Mouse (Mus musculus): ENCODE results near the gene Lamc2. TPM values are rescaled to one million over a fixed set of nuclear protein-coding genes. Genes with fewer than 3 reads are reported as not detected.

The Lamc2 gene
- total RNA-seq, 2 experiments from 2014 or later: 2.5 to 12.3 TPM

DNA sequence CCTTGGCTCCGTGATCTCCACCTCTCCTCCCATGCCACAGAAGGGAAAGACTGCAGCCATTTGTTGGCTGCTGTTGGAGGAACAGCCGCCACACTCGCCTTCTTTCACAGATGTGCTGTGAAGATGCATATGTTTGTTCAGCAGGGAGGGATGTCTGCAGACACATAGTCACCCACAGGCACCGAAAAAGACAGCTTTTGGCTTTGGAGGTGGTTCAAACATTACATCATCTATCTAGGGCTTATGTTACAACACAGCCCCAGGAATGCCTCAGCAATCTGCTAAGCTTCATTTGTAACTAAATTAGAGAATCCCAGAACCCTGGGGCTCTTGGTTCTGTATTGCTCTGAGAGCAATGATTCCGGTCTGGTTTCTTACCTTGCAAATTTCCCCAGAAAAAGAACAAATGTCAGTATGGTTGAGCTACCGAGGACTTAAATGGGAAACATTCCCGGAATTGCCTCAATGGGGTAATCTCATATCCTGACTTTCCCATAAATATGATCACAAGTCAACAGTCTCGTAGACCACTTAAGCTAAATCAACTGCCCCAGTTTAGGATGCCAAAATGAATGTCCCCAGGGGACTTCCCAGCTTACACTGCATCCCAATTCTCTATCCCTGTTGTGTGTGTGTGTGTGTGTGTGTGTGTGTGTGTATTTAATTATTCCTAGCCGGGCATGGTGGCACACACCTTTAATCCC, 5.5 kb downstream of the Lamc2 start:
- DNase-seq (ENCODE audit: low spot score in 2 of 2): no peak

DNA sequence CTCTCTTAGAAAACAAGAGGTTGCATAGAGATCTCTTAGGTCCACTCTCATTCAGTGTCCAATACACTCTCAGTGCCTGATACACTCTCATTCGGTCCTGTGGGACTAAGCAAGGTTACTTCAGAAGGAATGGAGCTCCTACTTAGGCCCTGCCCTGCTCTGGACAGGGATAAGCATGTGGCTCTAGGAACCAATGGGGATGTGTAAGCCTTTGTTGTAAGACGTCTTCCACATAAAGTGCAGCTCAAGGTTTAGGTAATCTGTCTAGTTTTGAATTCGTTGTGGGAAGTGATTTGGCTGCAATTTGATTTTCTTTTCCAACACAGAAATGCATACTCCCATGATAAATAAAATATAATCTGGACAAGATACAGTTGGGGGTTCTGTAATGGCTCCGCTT, 6.1 kb downstream of the Lamc2 start:
- no peak for DNase-seq (ENCODE audit: low spot score in 2 of 2)

DNA sequence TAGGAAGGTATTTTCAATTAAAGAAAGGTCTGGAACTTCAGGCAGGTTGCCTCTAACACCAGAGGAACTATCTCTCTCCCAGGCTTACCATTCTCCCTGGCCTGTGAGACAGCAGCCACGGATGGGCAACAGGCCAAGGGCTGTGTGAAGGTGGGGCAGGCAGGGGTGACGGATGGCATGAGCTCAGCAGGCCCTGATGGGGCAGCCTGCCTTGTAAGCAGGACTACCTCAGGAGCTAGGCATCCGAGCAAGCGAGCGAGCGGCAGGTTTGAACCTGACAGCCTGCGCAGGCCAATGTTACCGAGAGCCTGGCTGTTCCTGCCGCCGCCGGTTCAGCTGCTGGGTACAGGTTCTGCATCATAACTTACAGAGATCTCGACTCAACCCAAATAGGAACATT, 11.4 kb downstream of the Lamc2 start:
- peak; percentile 43 to 57 for DNase-seq (ENCODE audit: low spot score in 2 of 2)

DNA sequence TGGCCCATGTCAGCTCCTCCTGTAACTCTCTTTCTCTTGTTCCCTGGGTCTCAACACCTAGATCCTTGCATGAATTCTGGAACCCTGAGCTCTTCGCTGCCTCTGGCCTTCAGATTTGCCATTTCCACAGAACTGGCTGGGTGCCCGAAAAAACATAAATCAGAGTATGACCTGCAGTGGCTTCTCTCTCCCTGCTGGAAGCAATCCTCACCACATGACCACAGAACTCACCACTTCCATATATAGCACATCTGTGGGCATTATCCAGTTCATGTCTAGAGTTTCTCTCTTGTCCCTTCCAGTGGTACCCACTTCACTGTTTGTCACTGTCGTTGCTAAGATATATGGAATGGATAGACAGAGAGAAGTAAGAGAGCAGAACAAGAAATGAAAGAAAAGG, 13.0 kb downstream of the Lamc2 start:
- DNase-seq (ENCODE audit: low spot score in 2 of 2): peak in 1 of 2 experiments; percentile 50

DNA sequence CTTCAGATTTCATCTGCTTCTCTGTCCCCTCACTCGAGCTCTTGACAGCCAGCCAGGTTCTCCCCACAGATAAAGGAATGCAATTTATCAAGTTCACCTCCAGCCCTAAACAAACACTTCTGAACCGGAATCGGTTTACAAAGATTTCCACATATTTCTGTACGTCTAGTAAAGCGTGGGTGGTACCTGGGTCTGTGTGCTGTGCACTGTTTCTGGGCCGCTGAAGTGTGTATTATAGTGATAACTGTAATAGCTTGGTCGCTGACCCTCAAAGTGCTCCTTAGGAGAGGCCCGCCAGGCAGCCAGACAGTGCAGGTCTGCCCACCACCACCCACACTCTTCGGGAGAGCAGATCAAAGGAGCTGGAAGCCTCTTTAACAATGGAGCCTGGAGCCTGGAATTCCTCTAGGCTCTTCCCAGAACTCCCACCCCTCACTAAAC, 13.9 kb downstream of the Lamc2 start:
- DNase-seq (ENCODE audit: low spot score in 2 of 2): no peak

DNA sequence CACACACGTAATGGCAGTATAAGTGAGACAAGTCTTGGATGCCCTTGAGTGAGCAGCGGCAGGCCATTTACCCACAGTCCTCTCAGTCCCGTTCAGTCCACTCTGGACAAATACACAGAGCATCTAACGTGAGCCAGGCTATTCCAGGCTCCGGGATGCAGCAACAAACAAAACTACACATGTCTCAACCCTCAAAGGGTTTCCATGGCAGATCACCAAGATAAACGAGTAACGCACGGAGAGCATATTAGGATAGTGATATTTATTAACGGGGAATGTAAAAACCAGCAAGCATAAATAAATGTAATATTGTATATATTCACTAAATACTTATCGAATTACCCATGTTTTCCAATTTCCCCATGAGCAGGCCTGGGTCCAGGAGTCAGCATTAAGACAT, 15.2 kb downstream of the Lamc2 start:
- no peak for DNase-seq (ENCODE audit: low spot score in 2 of 2)

DNA sequence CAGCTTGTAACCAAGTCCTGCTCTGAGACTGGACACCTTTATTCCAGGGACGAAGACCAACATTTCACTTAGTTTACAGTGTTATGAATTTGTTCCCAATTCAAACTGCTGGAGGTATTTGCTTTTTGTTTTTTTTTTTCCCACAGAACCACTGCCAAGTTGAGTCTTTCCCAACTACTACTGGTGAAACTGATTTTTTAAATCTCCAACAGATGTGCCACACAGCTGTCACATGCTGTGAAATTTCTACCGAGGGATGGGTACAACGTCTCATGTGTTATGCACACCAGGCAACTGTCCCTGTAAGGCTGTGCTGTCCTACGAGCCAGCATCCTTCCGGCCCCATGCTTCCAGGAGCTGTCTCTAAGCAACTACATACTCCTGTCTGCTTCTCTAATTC, 18.0 kb downstream of the Lamc2 start:
- no peak for DNase-seq (ENCODE audit: low spot score in 2 of 2)

DNA sequence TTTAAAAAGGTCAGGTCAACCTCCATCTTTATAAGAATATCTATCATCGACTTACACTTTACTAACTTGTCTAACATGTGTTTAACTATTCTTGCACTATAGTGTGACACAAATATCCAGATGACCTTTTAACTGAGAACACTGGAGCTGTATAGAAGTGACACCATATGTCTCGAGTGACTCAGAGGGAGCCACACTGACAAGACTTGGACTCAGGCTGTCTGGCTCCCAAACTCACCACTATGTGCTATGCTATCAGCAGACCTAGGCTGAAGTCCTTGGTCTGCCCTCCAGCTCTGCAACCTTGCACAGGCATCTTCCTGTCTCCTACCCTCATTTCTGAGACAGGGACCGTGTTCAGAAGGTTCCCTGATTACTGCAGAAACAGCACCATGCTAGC, 22.4 kb downstream of the Lamc2 start:
- no peak for DNase-seq (ENCODE audit: low spot score in 2 of 2)

DNA sequence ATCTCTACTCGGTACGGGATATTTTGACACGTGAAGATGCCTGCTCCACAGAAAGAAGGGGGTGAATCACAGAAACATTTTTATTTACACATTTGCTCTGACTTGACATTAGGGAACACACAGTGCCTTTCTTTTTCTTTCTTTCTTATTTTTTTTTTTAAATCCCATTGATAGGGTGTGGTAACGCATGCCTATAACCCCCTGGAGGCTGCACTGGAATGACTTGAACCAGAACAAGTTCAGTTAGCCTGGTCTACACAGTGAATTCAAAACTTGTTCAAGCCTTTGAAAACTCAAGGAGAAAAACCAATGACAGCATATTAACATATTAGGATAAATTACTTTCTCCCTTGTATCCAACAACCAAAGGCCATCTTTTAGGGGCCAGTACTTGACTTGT, 27.1 kb downstream of the Lamc2 start:
- no peak for DNase-seq (ENCODE audit: low spot score in 2 of 2)

DNA sequence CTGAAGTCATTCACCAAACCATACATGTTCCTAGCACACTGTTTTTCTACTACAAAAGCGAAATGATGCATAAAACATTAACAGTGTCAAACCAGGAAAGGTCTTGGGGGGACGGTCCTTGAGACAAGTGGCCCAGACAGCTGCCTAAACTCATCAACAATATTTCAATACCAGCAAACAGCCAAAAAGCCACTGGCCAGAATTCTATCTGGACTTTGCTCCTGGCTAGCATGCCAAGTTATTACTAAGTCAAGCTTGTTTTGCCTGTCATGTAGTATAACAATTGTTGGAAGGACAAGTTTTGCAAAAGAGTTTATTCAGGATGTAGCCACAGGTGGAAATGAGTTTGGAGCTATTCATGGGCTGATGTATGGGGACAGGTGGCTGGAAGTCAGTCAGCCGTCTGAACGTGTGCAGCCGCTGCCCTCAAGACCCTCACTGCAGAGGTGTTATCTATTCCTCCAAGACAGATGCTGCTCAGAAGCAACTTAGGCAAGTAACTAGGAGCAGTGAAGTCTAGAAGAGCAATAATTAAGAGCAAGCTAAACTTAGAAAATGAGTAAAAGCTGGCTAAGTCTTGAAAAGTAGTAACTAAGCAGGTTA, 29.1 kb downstream of the Lamc2 start:
- DNase-seq (ENCODE audit: low spot score in 2 of 2): no peak

DNA sequence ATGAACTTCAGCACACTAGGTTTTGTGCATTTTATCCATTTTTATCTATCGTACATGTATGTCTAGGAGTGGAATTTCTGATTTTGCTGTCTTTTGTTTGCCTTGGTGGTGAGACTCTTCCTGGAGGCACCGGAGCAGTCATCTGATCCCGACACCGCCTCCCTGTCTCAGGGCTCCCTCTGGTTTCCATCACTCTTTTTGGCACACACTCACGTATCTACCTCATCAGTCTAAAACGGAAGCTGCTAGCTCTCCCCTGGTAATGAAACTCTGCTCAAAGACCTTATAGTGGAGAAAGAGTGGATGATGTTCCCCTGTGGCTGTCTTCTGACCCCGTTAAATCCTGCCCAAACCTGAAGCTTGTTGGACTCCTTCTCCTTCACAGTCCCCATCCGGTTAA, 30.9 kb downstream of the Lamc2 start:
- DNase-seq (ENCODE audit: low spot score in 2 of 2): no peak

DNA sequence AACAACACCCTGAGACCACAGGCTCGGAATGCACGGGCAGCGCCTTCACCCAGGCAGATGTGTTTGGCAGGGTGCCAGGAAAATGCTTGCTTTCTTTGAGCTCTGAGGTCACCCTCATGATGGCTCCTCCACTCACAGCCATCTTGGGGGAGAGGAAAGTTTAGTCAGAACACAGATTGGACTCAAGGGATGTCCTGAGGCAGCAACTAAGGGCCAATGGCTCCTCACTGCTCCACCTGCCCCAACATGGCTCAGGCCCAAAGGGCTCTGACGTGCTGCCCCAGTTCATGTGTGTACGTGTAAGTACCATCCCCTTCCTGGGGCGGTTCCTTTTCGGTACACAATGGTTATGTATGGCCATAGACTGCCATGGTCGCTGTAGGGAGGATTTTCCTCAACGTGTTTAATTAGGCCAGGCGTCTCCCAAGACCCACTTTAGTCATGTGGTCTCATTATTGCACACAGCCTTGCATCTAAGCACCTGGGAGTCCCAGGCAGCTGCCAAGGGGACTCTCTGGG, 32.6 kb downstream of the Lamc2 start:
- no peak for DNase-seq (ENCODE audit: low spot score in 2 of 2)

DNA sequence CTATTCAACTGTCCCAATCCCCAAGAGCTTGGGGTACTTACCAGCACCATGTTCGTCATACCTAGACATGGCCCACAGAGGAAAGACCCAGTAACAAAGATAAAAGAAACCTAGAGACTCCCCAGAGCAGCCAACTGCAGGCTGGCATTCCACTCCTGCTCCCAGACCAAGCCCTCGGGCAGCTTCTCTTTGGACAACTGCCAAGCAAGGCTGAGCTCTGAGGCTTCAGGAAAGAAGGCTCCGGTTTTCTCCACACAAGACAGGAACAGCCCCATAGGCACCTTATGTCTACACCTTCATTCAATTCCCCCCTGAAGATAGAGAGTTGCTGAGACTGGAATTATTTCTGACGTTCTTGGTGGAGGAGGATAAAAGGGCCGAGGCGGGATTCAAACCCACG, 33.7 kb downstream of the Lamc2 start:
- no peak for DNase-seq (ENCODE audit: low spot score in 2 of 2)

DNA sequence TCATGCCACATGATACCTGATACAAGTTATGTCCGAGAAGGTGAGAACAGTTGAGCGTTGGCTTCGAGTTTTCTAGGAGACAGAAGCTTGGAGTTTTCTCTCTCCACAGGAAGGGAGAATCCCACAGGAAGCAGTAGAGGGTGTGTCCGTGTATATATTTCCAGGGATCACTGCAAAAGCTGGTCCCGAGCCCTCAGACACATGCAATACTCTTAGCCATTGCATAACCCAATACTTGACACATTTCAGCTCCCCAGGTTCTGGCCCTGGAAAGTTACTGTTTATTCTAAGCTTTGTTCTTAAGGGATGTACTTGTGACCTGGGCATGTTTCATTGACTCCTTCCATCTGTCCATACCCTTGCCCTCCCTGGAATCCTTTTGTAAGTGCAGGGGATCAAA, 40.5 kb downstream of the Lamc2 start:
- DNase-seq (ENCODE audit: low spot score in 2 of 2): no peak

DNA sequence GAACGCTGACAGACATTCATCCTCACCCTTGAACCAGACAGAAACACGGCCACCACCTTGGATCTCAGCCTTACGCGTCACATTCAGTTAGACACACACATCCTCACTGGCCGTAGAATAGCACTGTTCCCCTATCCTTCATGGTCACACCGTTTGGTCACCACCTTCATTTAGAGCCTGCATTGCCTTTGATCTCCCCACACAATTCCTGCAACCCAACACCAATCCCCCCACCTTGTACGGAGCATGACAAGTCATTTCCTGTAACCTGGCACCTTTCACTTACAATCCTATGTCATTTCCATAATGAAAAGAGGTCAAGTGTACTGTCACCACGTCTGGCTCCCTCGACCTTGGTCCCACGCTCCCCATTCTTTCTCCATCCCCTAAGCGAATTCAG, 42.2 kb downstream of the Lamc2 start:
- no peak for DNase-seq (ENCODE audit: low spot score in 2 of 2)

DNA sequence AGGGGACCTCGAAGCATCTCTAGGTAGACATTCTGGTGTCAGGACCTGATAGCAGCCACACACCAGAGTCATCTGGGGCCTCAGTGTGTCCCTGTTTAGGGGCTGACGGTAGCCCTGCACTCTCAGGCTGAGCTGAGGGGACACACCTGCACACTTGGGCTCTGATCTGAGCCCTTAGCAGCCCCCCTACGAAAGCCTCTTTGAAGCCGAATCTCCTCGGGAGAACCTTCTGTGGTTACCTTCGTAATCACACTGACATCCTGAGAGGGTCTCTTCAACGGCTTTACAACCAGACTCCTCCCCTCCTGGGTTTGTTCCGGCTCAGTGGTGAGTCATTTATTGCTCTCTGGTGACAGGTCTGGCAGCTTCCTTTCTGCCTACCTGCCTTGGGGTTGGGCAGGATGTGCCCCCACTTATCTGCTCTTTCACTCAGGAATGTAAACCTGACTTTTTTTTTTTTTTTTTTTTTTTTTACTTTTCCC, 45.5 kb downstream of the Lamc2 start:
- no peak for DNase-seq (ENCODE audit: low spot score in 2 of 2)

DNA sequence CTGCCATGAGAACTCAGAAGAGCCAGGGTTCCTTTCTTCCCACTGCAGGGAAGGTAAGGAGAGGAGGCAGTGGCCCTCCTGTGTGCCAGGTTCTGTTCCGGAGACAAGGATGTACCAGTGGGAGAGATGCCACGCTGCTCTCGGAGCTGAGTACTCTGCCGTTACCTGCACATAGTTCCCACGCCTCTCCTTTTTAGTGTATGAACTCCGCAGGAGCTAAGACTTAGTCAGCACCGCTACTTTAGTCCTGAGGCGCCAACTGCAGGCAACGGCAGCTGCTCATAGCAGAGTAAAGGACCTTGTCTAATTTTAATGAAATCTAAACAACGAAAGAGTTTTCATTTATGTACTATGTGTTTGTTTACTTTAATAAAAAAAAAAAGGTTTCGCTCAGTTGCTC, 46.0 kb downstream of the Lamc2 start:
- no peak for DNase-seq (ENCODE audit: low spot score in 2 of 2)

DNA sequence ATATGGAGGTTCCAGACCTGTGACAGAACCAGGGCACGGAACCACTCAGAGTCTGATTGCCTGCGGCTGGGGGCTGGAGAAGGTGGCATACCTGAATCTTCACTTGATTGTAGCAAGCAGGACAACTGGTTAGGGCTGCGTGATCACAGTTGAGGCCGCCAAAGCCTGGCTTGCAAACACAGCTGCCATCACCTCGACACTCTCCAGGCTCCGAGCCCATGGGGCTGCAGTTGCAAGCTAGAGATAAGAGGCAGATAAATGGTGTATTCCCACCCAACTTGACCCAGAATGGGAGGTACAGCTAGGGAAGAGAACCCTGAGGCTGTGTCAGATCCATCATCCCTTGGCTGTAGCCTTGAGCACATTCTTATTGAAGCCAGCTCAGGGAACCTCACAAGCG, 46.6 kb downstream of the Lamc2 start:
- DNase-seq (ENCODE audit: low spot score in 2 of 2): no peak

DNA sequence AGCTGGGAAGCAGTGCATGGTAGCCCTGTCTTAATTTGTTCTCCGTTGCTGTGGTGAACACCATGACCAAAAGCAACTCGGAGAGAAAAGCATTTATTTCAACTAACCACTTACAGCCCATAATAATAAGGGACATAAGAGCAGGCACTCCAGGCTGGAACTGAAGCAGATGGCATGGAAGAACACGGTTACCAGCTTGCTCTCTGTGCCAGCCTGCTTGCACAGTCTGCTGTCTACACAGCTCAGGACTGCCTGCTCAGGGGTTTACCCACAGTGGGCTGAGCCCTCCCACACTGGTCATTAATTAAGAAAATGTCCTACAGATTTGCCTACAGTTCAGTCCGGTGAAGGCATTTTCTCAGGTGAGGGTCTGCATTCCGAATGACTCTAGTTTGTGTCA, 47.8 kb downstream of the Lamc2 start:
- no peak for DNase-seq (ENCODE audit: low spot score in 2 of 2)

DNA sequence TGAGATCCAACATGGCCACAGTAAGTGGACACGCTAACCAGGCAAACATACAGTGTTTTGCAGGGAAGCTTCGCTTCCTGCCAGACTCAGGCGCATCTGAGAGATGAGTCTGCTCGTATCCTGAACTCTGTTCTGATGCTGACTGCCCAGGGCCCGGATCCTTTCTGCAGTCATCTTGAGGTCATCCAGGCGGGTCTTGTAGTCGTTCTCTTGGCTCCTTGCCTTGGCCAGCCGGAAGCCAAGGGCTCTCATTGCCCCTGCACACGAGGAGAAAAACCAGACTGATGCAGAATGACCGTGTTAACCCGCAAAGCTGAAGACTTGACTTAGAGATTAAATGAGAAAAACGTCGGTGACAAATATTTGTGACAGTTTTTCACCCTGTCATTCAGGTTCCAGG, 49.6 kb downstream of the Lamc2 start:
- DNase-seq (ENCODE audit: low spot score in 2 of 2): no peak

DNA sequence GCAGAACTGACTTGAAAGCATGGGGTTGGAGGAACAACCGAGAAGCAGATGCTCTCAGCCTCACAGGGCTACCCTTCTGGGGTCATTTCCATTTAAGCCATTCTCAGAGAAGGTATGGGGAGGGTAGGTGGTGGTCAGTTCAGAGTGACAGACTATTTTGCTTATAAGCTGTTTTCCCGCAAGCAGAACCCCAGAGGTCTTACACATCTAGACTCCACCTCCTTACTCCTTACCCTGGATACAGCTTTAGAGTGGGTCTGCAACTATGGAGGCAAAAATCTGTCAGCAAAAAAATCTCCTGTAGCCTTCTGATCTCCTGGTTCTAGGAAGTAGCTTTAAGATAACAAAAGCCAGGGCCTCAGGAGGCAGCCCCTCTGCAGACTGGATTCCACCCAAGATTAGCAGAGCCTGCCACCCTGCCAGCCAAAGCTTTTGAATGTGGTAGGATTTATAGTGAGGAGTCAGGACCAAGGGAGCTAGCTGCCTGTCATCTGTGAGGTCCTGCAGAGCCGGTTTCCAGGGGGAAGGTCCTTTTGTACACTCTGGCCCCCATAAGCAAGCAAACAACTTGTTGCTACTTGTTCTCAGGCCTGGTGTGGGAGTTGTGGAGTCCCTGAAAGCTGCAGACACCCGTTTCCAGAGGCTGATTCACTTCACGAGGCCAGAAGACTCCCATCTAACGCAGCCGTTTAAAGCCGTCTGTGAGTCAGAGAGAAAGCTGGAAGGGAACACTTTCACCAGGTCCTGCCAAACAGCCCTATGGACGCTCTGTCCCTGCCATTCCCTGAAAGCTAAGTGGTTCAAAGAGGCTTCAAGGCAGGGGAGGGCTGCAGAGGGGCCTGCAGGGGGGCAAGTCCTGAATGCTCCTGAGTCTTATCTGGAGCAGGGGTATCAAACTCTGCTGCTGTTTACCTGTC, 52.1 kb downstream of the Lamc2 start:
- DNase-seq (ENCODE audit: low spot score in 2 of 2): no peak
